Mouse (Mus musculus) intestine, embryonic 14.5 days (tissue): Measurements from ENCODE around the gene Dst. TPM values are rescaled to one million over a fixed set of nuclear protein-coding genes. Genes with fewer than 3 reads are reported as not detected.

Experiments
- ATAC-seq: fragments of 200-750 bp; cut with Nextera tagmentation; replicated peaks from 2 replicates; pipeline ENCODE4 v1.8.0; 2017; ENCODE audit warnings: low read depth, moderate number of reproducible peaks, moderate TSS enrichment, moderate library complexity; ENCODE audit not compliant: low FRiP score, low TSS enrichment
- DNase-seq: peaks from one replicate; pipeline ENCODE4 v3.0.0-alpha.2; 2018; ENCODE audit warnings: low spot score
- H3K27ac ChIP-seq: fragments of 300-500 bp; sonication (generic); 2 replicates; pipeline ENCODE4 v1.5.1; 2014; ENCODE audit warnings: low read depth, mild to moderate bottlenecking, control low read depth
- H3K27me3 ChIP-seq: fragments of 300-500 bp; sonication (generic); replicated peaks from 2 replicates; pipeline ENCODE4 v1.6.1; 2014; ENCODE audit warnings: low read length, control low read depth; ENCODE audit not compliant: control insufficient read depth, insufficient read depth
- H3K36me3 ChIP-seq: fragments of 300-500 bp; sonication (generic); 2 replicates; pipeline ENCODE4 v1.6.1; 2014; ENCODE audit warnings: low read length, control low read depth; ENCODE audit not compliant: control insufficient read depth, insufficient read depth
- H3K4me1 ChIP-seq: fragments of 300-500 bp; sonication (generic); replicated peaks from 2 replicates; pipeline ENCODE4 v1.6.1; 2014; ENCODE audit warnings: low read length, control low read depth, mixed read lengths; ENCODE audit not compliant: control insufficient read depth, insufficient read depth
- H3K4me2 ChIP-seq: fragments of 300-500 bp; sonication (generic); 2 replicates; pipeline ENCODE4 v1.6.1; 2014; ENCODE audit warnings: low read length
- H3K4me3 ChIP-seq: fragments of 300-500 bp; sonication (generic); 2 replicates; pipeline ENCODE4 v1.5.1; 2014; ENCODE audit warnings: low read depth, low read length, control low read depth, mixed read lengths
- H3K9ac ChIP-seq: fragments of 300-500 bp; sonication (generic); 2 replicates; pipeline ENCODE4 v1.6.1; 2014; ENCODE audit warnings: mild to moderate bottlenecking, low read length
- H3K9me3 ChIP-seq: fragments of 300-500 bp; sonication (generic); 2 replicates; pipeline ENCODE4 v1.6.1; 2016; ENCODE audit warnings: low read length, control low read depth; ENCODE audit not compliant: control insufficient read depth
- WGBS: fragments of 180-500 bp; shearing (Covaris S2); extraction: QIAGEN DNeasy Blood & Tissue Kit; methylation state at CpG from one replicate; pipeline ENCODE4 v1.1.7; 2014; 5-methylcytosine and 5-hydroxymethylcytosine counted together
- polyA plus RNA-seq: library from polyadenylated mRNA; unstranded; fragments of >200 nt; fragmentation: Nextera tagmentation; extraction: Ambion mirVana; gene quantifications from 2 replicates; pipeline ENCODE4 v1.2.1, GENCODE M21; 2014

Dst gene
- polyA plus RNA-seq, 1 experiment from 2014 or later = 27.7 TPM

- WGBS = under 1% methylated on average over 87 of the region's 110 CpGs
- DNase-seq = peak; percentile 85
Observed at GRCm38 (mm10) chr1:33907421-33908190, 419 bp upstream of the Dst start, which contains the start of gene Bend6. Bend6 (minus strand) TSS chr1:33907816.

DNA sequence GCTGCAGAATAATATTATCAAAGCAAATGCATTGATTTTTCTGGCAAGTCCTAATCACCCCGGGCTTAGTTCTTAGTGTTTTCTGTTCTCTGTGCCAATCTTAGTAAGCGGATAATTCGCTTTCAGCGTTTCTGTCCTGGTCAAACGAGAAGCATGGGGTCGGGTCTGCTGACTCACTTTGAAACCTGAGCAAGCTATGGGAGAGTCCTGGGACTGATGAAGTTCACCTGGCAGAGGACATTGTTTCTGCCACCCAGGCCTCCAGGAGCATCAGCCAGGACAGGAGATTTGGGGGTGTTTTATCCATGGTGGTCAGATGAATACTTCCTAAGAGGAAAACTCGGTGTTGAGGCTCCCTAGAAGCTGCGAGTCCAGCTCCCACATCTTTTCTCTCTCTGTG, 3.6 kb downstream of the Dst start:
- Histone ChIP-seq H3K27me3 (peaks cover 26% of the 10 kb centered on the region), H3K4me3 (no peak overlapping the region), H3K9ac (no peak overlapping the region), H3K36me3 (no peaks in the 10 kb centered on the region), H3K27ac (no peak overlapping the region), H3K9me3 (no peaks in the 10 kb centered on the region), H3K4me1 (peaks cover 15% of the 10 kb centered on the region; the same call in 1 of the 2 replicates), H3K4me2 (no peak overlapping the region)
- ATAC-seq = no peak
- no peak for DNase-seq
- WGBS = 73% methylated on average over 8 of the region's 8 CpGs

More at GRCm38 (mm10) chr1:33907421-33908190, 419 bp upstream of the Dst start, which contains the start of gene Bend6:
- Histone ChIP-seq H3K27me3 (peaks cover 41% of the 10 kb centered on the region), H3K27ac (no peak within 1 kb of the TSS), H3K4me2 (peak within 1 kb of the TSS; percentile 97), H3K4me1 (peaks cover 15% of the 10 kb centered on the region; the same call in 1 of the 2 replicates), H3K4me3 (peak within 1 kb of the TSS; percentile 57), H3K36me3 (no peaks in the 10 kb centered on the region), H3K9ac (peak within 1 kb of the TSS; percentile 40), H3K9me3 (no peaks in the 10 kb centered on the region)
- peak; percentile 86 for ATAC-seq

GRCm38 (mm10) chr1:33916554-33916953, 8.5 kb downstream of the Dst start:
- no peaks in the 10 kb centered on the region for H3K27me3 ChIP-seq
- no peak overlapping the region for H3K4me3 ChIP-seq
- H3K4me2 ChIP-seq = no peak overlapping the region
- no peak overlapping the region for H3K27ac ChIP-seq
- H3K4me1 ChIP-seq = no peaks in the 10 kb centered on the region
- ATAC-seq (no peak), DNase-seq (no peak)
- no peaks in the 10 kb centered on the region for H3K36me3 ChIP-seq
- no peak overlapping the region for H3K9ac ChIP-seq
- 91% methylated on average over 5 of the region's 5 CpGs for WGBS
- H3K9me3 ChIP-seq = no peaks in the 10 kb centered on the region

- H3K9me3 ChIP-seq = no peaks in the 10 kb centered on the region
- no peaks in the 10 kb centered on the region for H3K36me3 ChIP-seq
- no peak overlapping the region for H3K4me2 ChIP-seq
- 66% methylated on average over 7 of the region's 7 CpGs for WGBS
- DNase-seq = no peak
- H3K4me1 ChIP-seq = no peaks in the 10 kb centered on the region
- H3K27ac ChIP-seq = no peak overlapping the region
- ATAC-seq = no peak
- H3K27me3 ChIP-seq = no peaks in the 10 kb centered on the region
- no peak overlapping the region for H3K4me3 ChIP-seq
- no peak overlapping the region for H3K9ac ChIP-seq
Observed at GRCm38 (mm10) chr1:33922975-33923374, 14.9 kb downstream of the Dst start.

DNA sequence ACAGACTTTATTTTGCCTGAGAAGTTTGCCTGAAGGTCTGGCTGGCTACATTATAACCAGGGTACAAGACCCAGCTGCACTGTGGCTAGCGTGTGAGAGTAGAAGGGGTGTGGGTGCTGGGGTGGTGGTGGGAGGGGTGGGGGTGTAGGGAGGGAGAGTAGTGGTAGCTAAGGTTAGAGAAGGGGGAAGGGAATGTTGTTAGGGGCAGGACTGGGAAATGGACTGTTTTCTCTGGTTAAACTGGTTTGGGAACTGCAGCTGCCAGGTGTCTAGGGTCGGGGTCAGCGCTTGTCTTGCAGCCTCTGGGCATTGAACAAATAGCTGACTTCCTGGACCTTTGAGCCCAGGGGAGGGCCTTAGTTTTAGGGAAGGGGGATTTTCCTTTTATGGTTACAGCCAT, 17.3 kb downstream of the Dst start:
- Histone ChIP-seq H3K27me3 (no peaks in the 10 kb centered on the region), H3K36me3 (no peaks in the 10 kb centered on the region), H3K9ac (no peak overlapping the region), H3K9me3 (no peaks in the 10 kb centered on the region), H3K27ac (no peak overlapping the region), H3K4me1 (no peaks in the 10 kb centered on the region), H3K4me3 (no peak overlapping the region), H3K4me2 (no peak overlapping the region)
- 0 out of 2 replicates have a peak, but pooled peaks have one; percentile 19 for ATAC-seq
- 51% methylated on average over 3 of the region's 3 CpGs for WGBS
- DNase-seq = no peak

DNA sequence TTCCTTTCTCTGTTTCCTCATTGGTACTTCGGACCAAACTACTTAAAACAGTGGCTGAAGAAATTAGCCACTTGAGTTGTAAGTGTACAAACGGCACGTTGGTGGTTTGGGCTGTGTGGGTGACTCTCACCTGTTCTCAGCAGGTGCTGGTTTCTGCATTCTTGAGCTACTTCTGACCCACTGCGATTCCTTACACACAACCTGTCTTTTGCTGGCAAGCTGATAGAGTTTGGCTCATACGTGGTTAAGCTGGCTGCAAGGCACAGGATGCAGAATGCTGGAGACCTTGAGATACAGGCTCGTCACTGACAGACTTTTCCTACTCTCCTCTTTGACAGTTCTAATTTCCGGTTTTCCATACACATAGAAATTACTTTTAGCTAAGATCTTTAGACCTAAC, 19.4 kb downstream of the Dst start:
- H3K4me2 ChIP-seq = no peak overlapping the region
- DNase-seq = no peak
- no peak overlapping the region for H3K9ac ChIP-seq
- H3K9me3 ChIP-seq = no peaks in the 10 kb centered on the region
- no peaks in the 10 kb centered on the region for H3K4me1 ChIP-seq
- H3K4me3 ChIP-seq = no peak overlapping the region
- no peak for ATAC-seq
- WGBS = 91% methylated on average over 7 of the region's 7 CpGs
- no peaks in the 10 kb centered on the region for H3K27me3 ChIP-seq
- no peak overlapping the region for H3K27ac ChIP-seq
- H3K36me3 ChIP-seq = no peaks in the 10 kb centered on the region

DNA sequence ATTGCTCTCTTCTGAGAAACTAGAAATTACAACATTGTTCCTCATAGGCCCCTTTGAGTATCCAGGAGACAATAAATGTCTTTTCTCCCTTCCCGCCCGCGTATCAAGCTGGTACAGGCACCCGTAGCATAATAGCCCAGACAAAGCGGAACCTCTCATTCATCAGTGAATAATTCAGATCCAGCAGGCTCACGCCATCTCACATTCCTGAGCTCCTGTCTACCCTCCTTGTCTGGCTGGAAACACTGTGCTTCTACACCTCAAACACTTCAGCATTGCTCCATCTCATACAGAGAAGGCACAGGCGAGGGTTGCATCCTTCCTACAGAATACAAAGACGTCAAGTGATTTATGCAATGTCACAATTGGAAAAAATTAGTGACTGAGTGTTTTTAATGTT, 23.8 kb downstream of the Dst start:
- Histone ChIP-seq H3K9ac (no peak overlapping the region), H3K36me3 (no peaks in the 10 kb centered on the region), H3K4me1 (no peaks in the 10 kb centered on the region), H3K27me3 (no peaks in the 10 kb centered on the region), H3K4me2 (no peak overlapping the region), H3K4me3 (no peak overlapping the region), H3K9me3 (no peaks in the 10 kb centered on the region), H3K27ac (no peak overlapping the region)
- DNase-seq (no peak), ATAC-seq (no peak)
- 82% methylated on average over 8 of the region's 8 CpGs for WGBS

DNA sequence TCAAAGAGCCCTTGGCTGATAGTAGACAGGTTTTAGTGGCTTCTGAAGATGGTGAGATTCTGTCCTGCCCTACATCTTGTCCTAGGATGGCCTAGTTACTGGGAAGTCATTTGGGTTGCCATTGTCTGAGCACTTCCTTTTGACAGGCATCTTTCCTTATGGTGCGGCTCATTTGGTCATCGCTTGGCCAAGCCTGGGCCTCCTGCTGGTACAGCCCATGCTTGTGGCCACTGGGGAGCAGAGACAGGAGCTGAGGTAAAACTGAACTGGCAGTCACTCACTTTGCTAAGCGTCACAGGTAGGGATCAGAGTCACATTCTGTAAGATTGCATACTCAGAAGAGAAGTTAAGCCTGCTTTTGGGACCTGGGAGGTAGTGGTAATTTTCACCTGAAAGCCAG, 24.2 kb downstream of the Dst start:
- no peaks in the 10 kb centered on the region for H3K27me3 ChIP-seq
- H3K27ac ChIP-seq = no peak overlapping the region
- H3K4me2 ChIP-seq = no peak overlapping the region
- no peaks in the 10 kb centered on the region for H3K9me3 ChIP-seq
- 90% methylated on average over 3 of the region's 3 CpGs for WGBS
- H3K36me3 ChIP-seq = no peaks in the 10 kb centered on the region
- ATAC-seq (no peak), DNase-seq (no peak)
- no peak overlapping the region for H3K4me3 ChIP-seq
- no peaks in the 10 kb centered on the region for H3K4me1 ChIP-seq
- no peak overlapping the region for H3K9ac ChIP-seq
